Mouse (Mus musculus) midbrain, embryonic 11.5 days (tissue): ENCODE data around the gene Tead4. TPM values are rescaled to one million over a fixed set of nuclear protein-coding genes. Genes with fewer than 3 reads are reported as not detected.

Experiments used
- ATAC-seq: fragments of 200-750 bp; cut with Nextera tagmentation; 2 replicates; pipeline ENCODE4 v1.8.0; 2017; ENCODE audit warnings: moderate TSS enrichment, moderate library complexity; ENCODE audit not compliant: low FRiP score
- DNase-seq: peaks from one replicate; pipeline ENCODE4 v3.0.0; 2015; ENCODE audit warnings: low spot score; ENCODE audit errors: missing footprints
- H3K27ac ChIP-seq: fragments of 300-500 bp; sonication (generic); 2 replicates; pipeline ENCODE4 v1.5.1; 2014; ENCODE audit warnings: low read depth, low read length
- H3K27me3 ChIP-seq: fragments of 300-500 bp; sonication (generic); 2 replicates; pipeline ENCODE4 v1.6.1; 2014; ENCODE audit warnings: mild to moderate bottlenecking, low read length, moderate library complexity, mixed read lengths; ENCODE audit not compliant: control insufficient read depth, insufficient read depth
- H3K36me3 ChIP-seq: fragments of 300-500 bp; sonication (generic); 2 replicates; pipeline ENCODE4 v1.6.1; 2014; ENCODE audit warnings: mild to moderate bottlenecking, low read length, moderate library complexity, mixed read lengths; ENCODE audit not compliant: control insufficient read depth, insufficient read depth
- H3K4me1 ChIP-seq: fragments of 300-500 bp; sonication (generic); 2 replicates; pipeline ENCODE4 v1.6.1; 2014; ENCODE audit warnings: low read length; ENCODE audit not compliant: control insufficient read depth, insufficient read depth
- H3K4me2 ChIP-seq: fragments of 300-500 bp; sonication (generic); 2 replicates; pipeline ENCODE4 v1.6.1; 2014; ENCODE audit warnings: mild to moderate bottlenecking, moderate library complexity
- H3K4me3 ChIP-seq: fragments of 300-500 bp; sonication (generic); 2 replicates; pipeline ENCODE4 v1.5.1; 2014; ENCODE audit warnings: low read depth, low read length
- H3K9ac ChIP-seq: fragments of 300-500 bp; sonication (generic); 2 replicates; pipeline ENCODE4 v1.6.1; 2014; ENCODE audit warnings: low read length
- H3K9me3 ChIP-seq: fragments of 300-500 bp; sonication (generic); 2 replicates; pipeline ENCODE4 v1.6.1; 2016; ENCODE audit warnings: low read length; ENCODE audit not compliant: control insufficient read depth
- WGBS: fragments of 180-500 bp; shearing (Covaris S2); extraction: QIAGEN DNeasy Blood & Tissue Kit; methylation state at CpG from one replicate; pipeline ENCODE4 v1.1.7; 2014; 5-methylcytosine and 5-hydroxymethylcytosine counted together
- polyA plus RNA-seq: library from polyadenylated mRNA; unstranded; fragments of >200 nt; fragmentation: Nextera tagmentation; extraction: Ambion mirVana; gene quantifications from 2 replicates; pipeline ENCODE4 v1.2.1, GENCODE M21; 2014

The Tead4 gene
- polyA plus RNA-seq, 1 experiment from 2014 or later, result 1.7 TPM

- Histone ChIP-seq H3K9ac (no peak overlapping the region), H3K4me3 (no peak overlapping the region), H3K9me3 (no peaks in the 10 kb centered on the region), H3K4me1 (no peaks in the 10 kb centered on the region), H3K27me3 (no peaks in the 10 kb centered on the region), H3K4me2 (no peak overlapping the region), H3K27ac (no peak overlapping the region), H3K36me3 (no peaks in the 10 kb centered on the region)
- 70% methylated on average over 1 of the region's 1 CpGs for WGBS
- no peak for DNase-seq
- ATAC-seq, result no peak
These were observed 39.1 kb downstream of the Tead4 start for GRCm38 (mm10) chr6:128261486-128261885.

- H3K27me3 ChIP-seq, result no peaks in the 10 kb centered on the region
- no peaks in the 10 kb centered on the region for H3K9me3 ChIP-seq
- no peak overlapping the region for H3K27ac ChIP-seq
- H3K4me2 ChIP-seq, result no peak overlapping the region
- H3K4me1 ChIP-seq, result no peaks in the 10 kb centered on the region
- no peak overlapping the region for H3K4me3 ChIP-seq
- H3K36me3 ChIP-seq, result no peaks in the 10 kb centered on the region
- ATAC-seq, result no peak
- no peak for DNase-seq
- 95% methylated on average over 3 of the region's 3 CpGs for WGBS
- H3K9ac ChIP-seq, result no peak overlapping the region
These were observed 41.4 kb downstream of the Tead4 start for GRCm38 (mm10) chr6:128259252-128259651.

GRCm38 (mm10) chr6:128255941-128256340 lies 44.7 kb downstream of the Tead4 start:
- Histone ChIP-seq H3K4me1 (no peaks in the 10 kb centered on the region), H3K4me3 (no peak overlapping the region), H3K9ac (no peak overlapping the region), H3K27me3 (no peaks in the 10 kb centered on the region), H3K36me3 (no peaks in the 10 kb centered on the region), H3K9me3 (no peaks in the 10 kb centered on the region), H3K4me2 (no peak overlapping the region), H3K27ac (no peak overlapping the region)
- WGBS, result 60% methylated on average over 2 of the region's 2 CpGs
- ATAC-seq (no peak), DNase-seq (no peak)

- ATAC-seq, result no peak
- Histone ChIP-seq H3K9ac (no peak overlapping the region), H3K9me3 (no peaks in the 10 kb centered on the region), H3K4me1 (no peaks in the 10 kb centered on the region), H3K27ac (no peak overlapping the region), H3K27me3 (no peaks in the 10 kb centered on the region), H3K36me3 (no peaks in the 10 kb centered on the region), H3K4me3 (no peak overlapping the region), H3K4me2 (no peak overlapping the region)
- 92% methylated on average over 4 of the region's 4 CpGs for WGBS
- DNase-seq, result no peak
These were observed 45.3 kb downstream of the Tead4 start for GRCm38 (mm10) chr6:128255292-128255691.

- Histone ChIP-seq H3K4me1 (no peaks in the 10 kb centered on the region), H3K9me3 (no peaks in the 10 kb centered on the region), H3K4me2 (no peak overlapping the region), H3K27me3 (no peaks in the 10 kb centered on the region), H3K36me3 (no peaks in the 10 kb centered on the region), H3K9ac (no peak overlapping the region), H3K4me3 (no peak overlapping the region), H3K27ac (no peak overlapping the region)
- 57% methylated on average over 4 of the region's 4 CpGs for whole genome bisulfite sequencing
- ATAC-seq (no peak), DNase-seq (no peak)
These were observed 46.1 kb downstream of the Tead4 start for GRCm38 (mm10) chr6:128254551-128254950.

GRCm38 (mm10) chr6:128253111-128253510 lies 47.5 kb downstream of the Tead4 start:
- H3K4me3 ChIP-seq, result no peak overlapping the region
- H3K9me3 ChIP-seq, result no peaks in the 10 kb centered on the region
- no peak overlapping the region for H3K27ac ChIP-seq
- ATAC-seq (no peak), DNase-seq (no peak)
- no peak overlapping the region for H3K4me2 ChIP-seq
- no peaks in the 10 kb centered on the region for H3K4me1 ChIP-seq
- no peak overlapping the region for H3K9ac ChIP-seq
- H3K36me3 ChIP-seq, result no peaks in the 10 kb centered on the region
- 74% methylated on average over 2 of the region's 2 CpGs for WGBS
- no peaks in the 10 kb centered on the region for H3K27me3 ChIP-seq

GRCm38 (mm10) chr6:128250596-128250995 lies 50.0 kb downstream of the Tead4 start:
- ATAC-seq, result no peak
- Histone ChIP-seq H3K4me1 (no peaks in the 10 kb centered on the region), H3K9ac (no peak overlapping the region), H3K36me3 (no peaks in the 10 kb centered on the region), H3K27me3 (no peaks in the 10 kb centered on the region), H3K9me3 (no peaks in the 10 kb centered on the region), H3K27ac (no peak overlapping the region), H3K4me2 (no peak overlapping the region), H3K4me3 (no peak overlapping the region)
- WGBS, result 87% methylated on average over 5 of the region's 5 CpGs
- no peak for DNase-seq

GRCm38 (mm10) chr6:128237102-128237763 lies 63.4 kb downstream of the Tead4 start:
- H3K27ac ChIP-seq, result no peak overlapping the region
- no peak overlapping the region for H3K4me2 ChIP-seq
- ATAC-seq, result no peak
- H3K27me3 ChIP-seq, result no peaks in the 10 kb centered on the region
- no peak overlapping the region for H3K4me3 ChIP-seq
- H3K36me3 ChIP-seq, result no peaks in the 10 kb centered on the region
- 88% methylated on average over 2 of the region's 2 CpGs for WGBS
- no peaks in the 10 kb centered on the region for H3K9me3 ChIP-seq
- H3K9ac ChIP-seq, result no peak overlapping the region
- no peak for DNase-seq
- no peaks in the 10 kb centered on the region for H3K4me1 ChIP-seq

GRCm38 (mm10) chr6:128236581-128236980 lies 64.0 kb downstream of the Tead4 start:
- Histone ChIP-seq H3K4me1 (no peaks in the 10 kb centered on the region), H3K4me3 (no peak overlapping the region), H3K9ac (no peak overlapping the region), H3K4me2 (no peak overlapping the region), H3K36me3 (no peaks in the 10 kb centered on the region), H3K27me3 (no peaks in the 10 kb centered on the region), H3K9me3 (no peaks in the 10 kb centered on the region), H3K27ac (no peak overlapping the region)
- DNase-seq (no peak), ATAC-seq (no peak)
- WGBS, result 88% methylated on average over 9 of the region's 9 CpGs
